Mouse (Mus musculus) heart, postnatal 4 days (tissue): Measurements from ENCODE around the gene Ier2. TPM values are rescaled to one million over a fixed set of nuclear protein-coding genes. Genes with fewer than 3 reads are reported as not detected.

Source experiments
- total RNA-seq, 2 experiments: library from RNA; stranded (reverse); gene quantifications; 2 replicates each; pipeline ENCODE4 v1.2.3; 2021

Gene Ier2
- total RNA-seq, 2 experiments from 2014 or later: 33.3 to 35.5 TPM

Other genes starting within 250 kb of the Ier2 start
- gene Trmt1, start 23.5 kb upstream of the Ier2 start, total RNA-seq: 10 to 100 TPM; 47.4 to 48.8 TPM
- gene Nacc1, start 25.0 kb upstream of the Ier2 start, total RNA-seq: 10 to 100 TPM; 65.0 to 68.7 TPM
- gene Lyl1, start 38.6 kb upstream of the Ier2 start, total RNA-seq: 10 to 100 TPM in 1 of 2 experiments, 1 to 10 TPM in 1; 9.6 to 10.6 TPM
- 1 to 10 TPM; 1.1 to 1.3 TPM for gene G430095P16Rik, start 60.2 kb upstream of the Ier2 start, total RNA-seq
- gene Nfix, start 137.5 kb upstream of the Ier2 start, total RNA-seq: 100 to 1,000 TPM; 189 to 211 TPM
- 1 to 10 TPM; 3.4 to 3.6 TPM for gene Dand5, start 160.0 kb upstream of the Ier2 start, total RNA-seq
- gene Gadd45gip1, start 168.7 kb upstream of the Ier2 start, total RNA-seq: 10 to 100 TPM; 24.2 to 26.2 TPM
- gene Rad23a, start 177.8 kb upstream of the Ier2 start, total RNA-seq: 10 to 100 TPM; 90.9 to 91.8 TPM
- 100 to 1,000 TPM; 320 to 358 TPM for gene Calr, start 184.1 kb upstream of the Ier2 start, total RNA-seq
- gene Farsa, start 194.1 kb upstream of the Ier2 start, total RNA-seq: 10 to 100 TPM; 36.3 to 37.0 TPM
- gene Syce2, start 209.3 kb upstream of the Ier2 start, total RNA-seq: 10 to 100 TPM; 10.5 to 12.7 TPM
- 10 to 100 TPM; 29.7 to 33.0 TPM for gene Gcdh, start 231.1 kb upstream of the Ier2 start, total RNA-seq
- gene Klf1, start 239.1 kb upstream of the Ier2 start, total RNA-seq: under 1 TPM in 1 of 2 experiments, not detected in 1; 0.23 TPM
- gene Dnase2a, start 245.7 kb upstream of the Ier2 start, total RNA-seq: 1 to 10 TPM; 6.0 to 7.1 TPM